Mouse (Mus musculus): ENCODE results near the gene Chrna3. TPM values are rescaled to one million over a fixed set of nuclear protein-coding genes. Genes with fewer than 3 reads are reported as not detected.

The Chrna3 gene
- polyA plus RNA-seq, 1 experiment from 2014 or later, result 0.06 TPM

- H3K27me3 ChIP-seq (replicated peaks), result peaks cover 23% of the 10 kb centered on the region
- WGBS (ENCODE audit: insufficient replicate concordance), result 52% methylated on average over 3 of the region's 3 CpGs
- no peak overlapping the region for H3K9ac ChIP-seq
- H3K4me2 ChIP-seq, result no peak overlapping the region
- H3K9me3 ChIP-seq (replicated peaks), result no peaks in the 10 kb centered on the region
- ATAC-seq, result no peak
- H3K27ac ChIP-seq, result no peak overlapping the region
- H3K36me3 ChIP-seq, result no peaks in the 10 kb centered on the region
- no peak overlapping the region for H3K4me3 ChIP-seq
- peaks cover 2% of the 10 kb centered on the region for H3K4me1 ChIP-seq
Observed at GRCm38 (mm10) chr9:54990362-54990761, 36.0 kb downstream of the Chrna3 start.

GRCm38 (mm10) chr9:54982401-54982800 lies 44.0 kb downstream of the Chrna3 start:
- no peak overlapping the region for H3K4me2 ChIP-seq
- H3K4me3 ChIP-seq, result peak overlapping the region; percentile 62; the same call in 1 of the 2 replicates
- 11% methylated on average over 7 of the region's 7 CpGs for WGBS (ENCODE audit: insufficient replicate concordance)
- H3K36me3 ChIP-seq, result no peaks in the 10 kb centered on the region
- no peak for ATAC-seq
- H3K27ac ChIP-seq, result no peak overlapping the region
- peaks cover 11% of the 10 kb centered on the region for H3K4me1 ChIP-seq
- no peak overlapping the region for H3K9ac ChIP-seq
- H3K9me3 ChIP-seq (replicated peaks), result no peaks in the 10 kb centered on the region
- H3K27me3 ChIP-seq (replicated peaks), result peaks cover 70% of the 10 kb centered on the region

GRCm38 (mm10) chr9:54981291-54982191 lies 44.8 kb downstream of the Chrna3 start:
- H3K9me3 ChIP-seq (replicated peaks), result no peaks in the 10 kb centered on the region
- peaks cover 11% of the 10 kb centered on the region for H3K4me1 ChIP-seq
- no peak overlapping the region for H3K9ac ChIP-seq
- ATAC-seq, result peak; percentile 70
- peak overlapping the region; percentile 62 for H3K4me3 ChIP-seq
- no peak overlapping the region for H3K27ac ChIP-seq
- WGBS (ENCODE audit: insufficient replicate concordance), result under 1% methylated on average over 85 of the region's 85 CpGs
- peak overlapping the region; percentile 81 for H3K4me2 ChIP-seq
- H3K27me3 ChIP-seq (replicated peaks), result peaks cover 70% of the 10 kb centered on the region
- no peaks in the 10 kb centered on the region for H3K36me3 ChIP-seq

- WGBS (ENCODE audit: insufficient replicate concordance), result 59% methylated on average over 8 of the region's 8 CpGs
- no peaks in the 10 kb centered on the region for H3K36me3 ChIP-seq
Observed at GRCm38 (mm10) chr9:54980674-54981073, 45.7 kb downstream of the Chrna3 start, which contains the start of gene Chrna5. Gene Chrna5, plus strand, starts transcription at chr9:54980880.

GRCm38 (mm10) chr9:54969972-54970637 lies 56.3 kb downstream of the Chrna3 start:
- no peaks in the 10 kb centered on the region for H3K4me1 ChIP-seq
- H3K27me3 ChIP-seq (replicated peaks), result peaks cover 4% of the 10 kb centered on the region; the same call in 1 of the 2 replicates
- H3K9me3 ChIP-seq (replicated peaks), result no peaks in the 10 kb centered on the region
- no peak overlapping the region for H3K27ac ChIP-seq
- no peak for ATAC-seq
- H3K36me3 ChIP-seq, result no peaks in the 10 kb centered on the region
- no peak overlapping the region for H3K4me2 ChIP-seq
- 36% methylated on average over 8 of the region's 8 CpGs for WGBS (ENCODE audit: insufficient replicate concordance)
- no peak overlapping the region for H3K4me3 ChIP-seq
- no peak overlapping the region for H3K9ac ChIP-seq

More at GRCm38 (mm10) chr9:54980674-54981073, 45.7 kb downstream of the Chrna3 start, which contains the start of gene Chrna5:
- Histone ChIP-seq H3K4me3 (peak within 1 kb of the TSS; percentile 62), H3K4me2 (peak within 1 kb of the TSS; percentile 81), H3K4me1 (peaks cover 11% of the 10 kb centered on the region), H3K9ac (no peak within 1 kb of the TSS), H3K9me3 (replicated peaks) (no peaks in the 10 kb centered on the region), H3K27me3 (replicated peaks) (peaks cover 66% of the 10 kb centered on the region), H3K27ac (no peak within 1 kb of the TSS)
- ATAC-seq, result no peak

GRCm38 (mm10) chr9:54963669-54964068 lies 62.7 kb downstream of the Chrna3 start:
- H3K4me1 ChIP-seq, result no peaks in the 10 kb centered on the region

GRCm38 (mm10) chr9:54961059-54961458 lies 65.3 kb downstream of the Chrna3 start:
- 87% methylated on average over 4 of the region's 4 CpGs for WGBS (ENCODE audit: insufficient replicate concordance)
- ATAC-seq, result no peak
- Histone ChIP-seq H3K9me3 (replicated peaks) (no peaks in the 10 kb centered on the region), H3K27me3 (replicated peaks) (no peaks in the 10 kb centered on the region), H3K4me3 (no peak overlapping the region), H3K4me1 (no peaks in the 10 kb centered on the region), H3K4me2 (no peak overlapping the region), H3K9ac (no peak overlapping the region), H3K36me3 (peaks cover 38% of the 10 kb centered on the region), H3K27ac (no peak overlapping the region)

More at GRCm38 (mm10) chr9:54963669-54964068, 62.7 kb downstream of the Chrna3 start:
- no peak overlapping the region for H3K9ac ChIP-seq
- H3K4me2 ChIP-seq, result no peak overlapping the region
- no peak for ATAC-seq
- H3K36me3 ChIP-seq, result peaks cover 13% of the 10 kb centered on the region
- H3K4me3 ChIP-seq, result no peak overlapping the region
- no peaks in the 10 kb centered on the region for H3K9me3 ChIP-seq (replicated peaks)
- H3K27me3 ChIP-seq (replicated peaks), result no peaks in the 10 kb centered on the region
- no peak overlapping the region for H3K27ac ChIP-seq

Other genes with a start within 250 kb of the Chrna3 start
- gene Ireb2, start 162.8 kb downstream of the Chrna3 start, polyA plus RNA-seq (2016; fragmentation: Nextera tagmentation; extraction: Ambion mirVana), result 17.9 and 18.2 TPM in 2 replicates
- 1.8 TPM in 2 replicates for gene Hykk, start 109.3 kb downstream of the Chrna3 start, polyA plus RNA-seq (2016; fragmentation: Nextera tagmentation; extraction: Ambion mirVana)
- 211 and 216 TPM in 2 replicates for gene Psma4, start 75.8 kb downstream of the Chrna3 start, polyA plus RNA-seq (2016; fragmentation: Nextera tagmentation; extraction: Ambion mirVana)
- gene AY074887, start 75.6 kb downstream of the Chrna3 start, polyA plus RNA-seq (2016; fragmentation: Nextera tagmentation; extraction: Ambion mirVana), result 0.48 and 0.61 TPM in 2 replicates
- gene Chrna5, start 45.7 kb downstream of the Chrna3 start, polyA plus RNA-seq (2016; fragmentation: Nextera tagmentation; extraction: Ambion mirVana), result 0.06 and 0.20 TPM in 2 replicates
- 0.04 TPM in 1 of 2 replicates, not detected in the other for gene Chrnb4, start 22.2 kb upstream of the Chrna3 start, polyA plus RNA-seq (2016; fragmentation: Nextera tagmentation; extraction: Ambion mirVana)
- 24.9 and 26.9 TPM in 2 replicates for gene Ube2q2, start 122.3 kb upstream of the Chrna3 start, polyA plus RNA-seq (2016; fragmentation: Nextera tagmentation; extraction: Ambion mirVana)
- gene Fbxo22, start 182.4 kb upstream of the Chrna3 start, polyA plus RNA-seq (2016; fragmentation: Nextera tagmentation; extraction: Ambion mirVana), result 33.0 and 36.3 TPM in 2 replicates